Mouse (Mus musculus) hematopoietic stem cell, adult 5-6 weeks (primary cell): ENCODE measurements around the gene Dctn3. TPM values are rescaled to one million over a fixed set of nuclear protein-coding genes. Genes with fewer than 3 reads are reported as not detected.

ENCODE experiments used
- total RNA-seq: library from RNA; stranded (forward); fragments of 172-1452, 232-1000 nt; gene quantifications from 2 replicates; pipeline ENCODE4 v1.2.3, GENCODE M21; 2017

The Dctn3 gene
- total RNA-seq, 1 experiment from 2014 or later: 32.8 TPM

Other genes starting within 250 kb of the Dctn3 start
- 0.20 TPM in 1 of 2 replicates, not detected in the other for gene AI464131, start 220.1 kb downstream of the Dctn3 start, total RNA-seq
- gene 1110017D15Rik, start 205.8 kb downstream of the Dctn3 start, total RNA-seq: not detected in 2 replicates
- gene Fam219a, start 153.6 kb downstream of the Dctn3 start, total RNA-seq: 1.3 and 2.2 TPM in 2 replicates
- not detected in 2 replicates for gene Dnaic1, start 153.4 kb downstream of the Dctn3 start, total RNA-seq
- 1.0 and 2.3 TPM in 2 replicates for gene Enho, start 82.8 kb downstream of the Dctn3 start, total RNA-seq
- gene Cntfr, start 26.1 kb downstream of the Dctn3 start, total RNA-seq: not detected in 2 replicates
- 141 and 178 TPM in 2 replicates for gene Il11ra1, start 23.2 kb downstream of the Dctn3 start, total RNA-seq
- 20.6 and 22.8 TPM in 2 replicates for gene Rpp25l, start 9.6 kb downstream of the Dctn3 start, total RNA-seq
- not detected in 2 replicates for gene Arid3c, start 8.0 kb upstream of the Dctn3 start, total RNA-seq
- 45.2 and 55.0 TPM in 2 replicates for gene Galt, start 32.1 kb upstream of the Dctn3 start, total RNA-seq
- gene Sigmar1, start 33.0 kb upstream of the Dctn3 start, total RNA-seq: 47.3 and 60.0 TPM in 2 replicates
- 17.0 and 36.8 TPM in 2 replicates for gene Ccl27a, start 51.1 kb upstream of the Dctn3 start, total RNA-seq
- not detected in 2 replicates for gene Gm21541, start 180.4 kb upstream of the Dctn3 start, total RNA-seq
- 1.8 and 2.3 TPM in 2 replicates for gene Gm20878, start 218.4 kb upstream of the Dctn3 start, total RNA-seq
- not detected in 2 replicates for gene Fam205a4, start 242.9 kb upstream of the Dctn3 start, total RNA-seq